ENCODE assay signal across 19 mouse cellular contexts in genomic region chr6:92687317-92687716, GRCm38 (mm10). TPM values are rescaled to one million over a fixed set of nuclear protein-coding genes. Genes with fewer than 3 reads are reported as not detected.
DNase-seq lines count a peak whose midpoint lies in the region; ATAC-seq and TF ChIP-seq lines count a peak whose summit lies in the region.
"Had no signal": no experiment of that assay in that cellular context is flagged by ENCODE, and none has a peak within 500 bp of the region (broad histone marks: within the 10 kb centered on the region; RNA-seq: fewer than 3 reads in every experiment).

No protein-coding gene starts in this region.

- H3K4me2 ChIP-seq in intestine, embryonic 16.5 days (ENCODE audit: low read depth, low read length) = no peak overlapping the region
- no peak overlapping the region for H3K4me2 ChIP-seq in intestine, embryonic 15.5 days (replicated peaks)
- no peak overlapping the region for H3K4me2 ChIP-seq in kidney, postnatal 0 days (ENCODE audit: low read length)
- H3K4me2 ChIP-seq: embryonic facial prominence, embryonic 12.5 days; forebrain, embryonic 12.5 days; heart, embryonic 12.5 days; hindbrain, embryonic 15.5 days had no signal

- no peak overlapping the region for H3K27ac ChIP-seq in intestine, embryonic 16.5 days (ENCODE audit: low read length)
- no peak overlapping the region for H3K27ac ChIP-seq in intestine, embryonic 15.5 days
- H3K27ac ChIP-seq in kidney, postnatal 0 days = no peak overlapping the region
- no peak overlapping the region for H3K27ac ChIP-seq in thymus, adult 2 months (ENCODE audit: control insufficient read depth, insufficient read depth, low read length)
- H3K27ac ChIP-seq: embryonic facial prominence, embryonic 12.5 days; forebrain, embryonic 12.5 days; hindbrain, embryonic 15.5 days had no signal

- TF ChIP-seq POLR2A in thymus, adult 2 months (IDR thresholded peaks at IDR 0.05; ENCODE audit: control insufficient read depth, extremely low read depth, insufficient read depth, low read length, poor library complexity) = no peak

- no peak overlapping the region for H3K4me3 ChIP-seq in intestine, embryonic 16.5 days (ENCODE audit: low read length)
- no peak overlapping the region for H3K4me3 ChIP-seq in intestine, embryonic 15.5 days (replicated peaks)
- no peak overlapping the region for H3K4me3 ChIP-seq in kidney, postnatal 0 days (replicated peaks; ENCODE audit: low read depth, low read length)
- H3K4me3 ChIP-seq in thymus, adult 2 months (ENCODE audit: control insufficient read depth, insufficient read depth, low read length) = no peak overlapping the region
- H3K4me3 ChIP-seq: embryonic facial prominence, embryonic 12.5 days; forebrain, embryonic 12.5 days; heart, embryonic 12.5 days; hindbrain, embryonic 15.5 days had no signal

- no peak for TF ChIP-seq CTCF in kidney, postnatal 0 days (IDR thresholded peaks at IDR 0.05; ENCODE audit: low read depth)
- TF ChIP-seq CTCF in thymus, adult 2 months (IDR thresholded peaks at IDR 0.05; ENCODE audit: borderline replicate concordance, control insufficient read depth, extremely low read depth, insufficient read depth, low read length, poor library complexity) = no peak

- DNase-seq in kidney, postnatal 0 days (ENCODE audit: low spot score) = peak; percentile 37
- no peak for DNase-seq in kidney, adult 18-20 months
- peak; percentile 3 for DNase-seq in testis, postnatal 10 days (ENCODE audit: low spot score)
- DNase-seq in testis, postnatal 14 days (ENCODE audit: low spot score) = no peak
- DNase-seq in thymus, adult 2 months = no peak
- DNase-seq: adrenal gland, adult 2 months; adrenal gland, postnatal 25 days; cerebellum, adult 18-20 months; cerebellum, adult 9-11 months; cerebellum, postnatal 36 days; gastrocnemius, postnatal 10 days had no signal

- no peaks in the 10 kb centered on the region for H3K36me3 ChIP-seq in intestine, embryonic 16.5 days (ENCODE audit: control insufficient read depth, insufficient read depth, low read length)
- H3K36me3 ChIP-seq in intestine, embryonic 15.5 days = no peaks in the 10 kb centered on the region
- H3K36me3 ChIP-seq in kidney, postnatal 0 days (ENCODE audit: insufficient read depth, low read length) = no peaks in the 10 kb centered on the region
- no peaks in the 10 kb centered on the region for H3K36me3 ChIP-seq in thymus, adult 2 months (ENCODE audit: control insufficient read depth, insufficient read depth, low read length)
- H3K36me3 ChIP-seq: embryonic facial prominence, embryonic 12.5 days; forebrain, embryonic 12.5 days; heart, embryonic 12.5 days; hindbrain, embryonic 15.5 days had no signal

- H3K4me1 ChIP-seq in intestine, embryonic 16.5 days (ENCODE audit: control insufficient read depth, insufficient read depth, low read length) = no peaks in the 10 kb centered on the region
- H3K4me1 ChIP-seq in intestine, embryonic 15.5 days (replicated peaks) = no peaks in the 10 kb centered on the region
- H3K4me1 ChIP-seq in kidney, postnatal 0 days (replicated peaks; ENCODE audit: insufficient read depth, low read length) = no peaks in the 10 kb centered on the region
- H3K4me1 ChIP-seq in thymus, adult 2 months (replicated peaks; ENCODE audit: control insufficient read depth, insufficient read depth, low read length) = no peaks in the 10 kb centered on the region
- H3K4me1 ChIP-seq: forebrain, embryonic 12.5 days; heart, embryonic 12.5 days; hindbrain, embryonic 15.5 days had no signal

- peak; percentile 63; the same call in 1 of the 2 replicates for ATAC-seq in intestine, embryonic 16.5 days
- ATAC-seq in intestine, embryonic 15.5 days = no peak
- ATAC-seq in kidney, postnatal 0 days (replicated peaks; ENCODE audit: low FRiP score, low read depth) = peak; percentile 71; the same call in 1 of the 2 replicates
- ATAC-seq: forebrain, embryonic 16.5 days had no signal

- H3K9ac ChIP-seq in intestine, embryonic 16.5 days (ENCODE audit: low read depth, low read length) = no peak overlapping the region
- H3K9ac ChIP-seq in intestine, embryonic 15.5 days = no peak overlapping the region
- no peak overlapping the region for H3K9ac ChIP-seq in kidney, postnatal 0 days (ENCODE audit: low read depth, low read length)
- H3K9ac ChIP-seq: embryonic facial prominence, embryonic 12.5 days; forebrain, embryonic 12.5 days; heart, embryonic 12.5 days; hindbrain, embryonic 15.5 days had no signal

- no peaks in the 10 kb centered on the region for H3K9me3 ChIP-seq in intestine, embryonic 16.5 days (ENCODE audit: control insufficient read depth, low read length)
- H3K9me3 ChIP-seq in intestine, embryonic 15.5 days = no peaks in the 10 kb centered on the region
- H3K9me3 ChIP-seq in kidney, postnatal 0 days (replicated peaks; ENCODE audit: low read length) = no peaks in the 10 kb centered on the region
- H3K9me3 ChIP-seq: embryonic facial prominence, embryonic 12.5 days; forebrain, embryonic 12.5 days; heart, embryonic 12.5 days; hindbrain, embryonic 15.5 days had no signal

- no peaks in the 10 kb centered on the region for H3K27me3 ChIP-seq in intestine, embryonic 16.5 days (replicated peaks; ENCODE audit: control insufficient read depth, insufficient read depth, low read length)
- H3K27me3 ChIP-seq in intestine, embryonic 15.5 days (replicated peaks) = no peaks in the 10 kb centered on the region
- no peaks in the 10 kb centered on the region for H3K27me3 ChIP-seq in kidney, postnatal 0 days (ENCODE audit: insufficient read depth, low read length)
- no peaks in the 10 kb centered on the region for H3K27me3 ChIP-seq in thymus, adult 2 months (ENCODE audit: control insufficient read depth, insufficient read depth, low read length)
- H3K27me3 ChIP-seq: CH12.LX; embryonic facial prominence, embryonic 12.5 days; forebrain, embryonic 12.5 days; heart, embryonic 12.5 days; hindbrain, embryonic 15.5 days had no signal

- 67% methylated on average over 5 of the region's 5 CpGs for WGBS in intestine, embryonic 16.5 days
- WGBS in intestine, embryonic 15.5 days = 78% methylated on average over 5 of the region's 5 CpGs
- 41% methylated on average over 5 of the region's 5 CpGs for WGBS in kidney, postnatal 0 days
- 92% methylated on average over 5 of the region's 5 CpGs for WGBS in thymus, adult 2 months

RNA-seq across cellular contexts. Expression of gene Prickle2, which starts 18.6 kb away (rescaled TPM):
- 5.0 and 5.5 TPM in 2 replicates for polyA plus RNA-seq in intestine, embryonic 16.5 days (2015; fragmentation: Nextera tagmentation; extraction: Ambion mirVana)
- 6.7 and 7.2 TPM in 2 replicates for polyA plus RNA-seq in intestine, embryonic 15.5 days (2015; fragmentation: Nextera tagmentation; extraction: Ambion mirVana)
- polyA plus RNA-seq in kidney, postnatal 0 days (2015; fragmentation: Nextera tagmentation; extraction: Ambion mirVana) = 3.3 and 3.4 TPM in 2 replicates
- 0.47 and 0.50 TPM in 2 replicates for polyA plus RNA-seq in thymus, adult 2 months (2012; rRNA removed)

Comparison
In these comparisons a context has a peak if more than half of its experiments do, and no peak if none do; other contexts are left out.
1. DNase-seq: peak in kidney, postnatal 0 days (single experiment) and testis, postnatal 10 days (single experiment); none in kidney, adult 18-20 months (single experiment), testis, postnatal 14 days (single experiment) and thymus, adult 2 months (single experiment).